Mouse (Mus musculus) CH12.LX (cell line): ENCODE measurements around the gene Gabpb2. TPM values are rescaled to one million over a fixed set of nuclear protein-coding genes. Genes with fewer than 3 reads are reported as not detected.
A peak's percentile ranks its signal among the peaks of the same experiment; 100 is the strongest.

Source experiments
- DNase-seq: peaks from one replicate; pipeline ENCODE4 v3.0.0-alpha.2; 2013; ENCODE audit errors: extremely low read depth
- H3K27ac ChIP-seq: 2 replicates; pipeline ENCODE4 v1.5.1; 2012; ENCODE audit warnings: low read depth, mild to moderate bottlenecking, control low read depth, moderate library complexity; ENCODE audit not compliant: insufficient read depth
- H3K27me3 ChIP-seq: replicated peaks from 2 replicates; pipeline ENCODE3; 2012; ENCODE audit warnings: inconsistent platforms
- H3K36me3 ChIP-seq, 2 experiments: replicated peaks in 1 of 2; 2 replicates each; pipeline versions ENCODE3 to v1.6.1; 2012; ENCODE audit warnings: inconsistent platforms in 1 of 2, low read length in 1 of 2, mild to moderate bottlenecking in 1 of 2, mixed read lengths in 1 of 2, moderate library complexity in 1 of 2; ENCODE audit not compliant: control insufficient read depth in 1 of 2, insufficient read depth in 1 of 2
- H3K4me1 ChIP-seq, 2 experiments: 2 replicates each; pipeline ENCODE4 v1.6.1; 2012; ENCODE audit warnings: inconsistent platforms in 1 of 2, moderate library complexity in 1 of 2; ENCODE audit not compliant: insufficient read depth in 2 of 2, control insufficient read depth in 1 of 2
- H3K4me2 ChIP-seq: 2 replicates; pipeline ENCODE4 v1.6.1; 2012; ENCODE audit warnings: low read depth, mild to moderate bottlenecking, control low read depth; ENCODE audit not compliant: poor library complexity, insufficient read depth, severe bottlenecking
- H3K4me3 ChIP-seq, 3 experiments: fragments of 150-350 bp in 1 of 3; sonication (generic) in 1 of 3; replicated peaks in 1 of 3; 2 replicates each; pipeline versions ENCODE3 to v1.5.1; 2011 to 2012; ENCODE audit warnings: low read depth in 2 of 3, low read length in 2 of 3, mild to moderate bottlenecking in 2 of 3, moderate library complexity in 2 of 3, control low read depth in 1 of 3, improper control_type of control experiment in 1 of 3, inconsistent platforms in 1 of 3, mixed read lengths in 1 of 3; ENCODE audit not compliant: poor library complexity in 1 of 3
- H3K79me2 ChIP-seq: replicated peaks from 2 replicates; pipeline ENCODE4 v1.6.1; 2012; ENCODE audit warnings: mild to moderate bottlenecking, moderate library complexity; ENCODE audit not compliant: control insufficient read depth, poor library complexity, insufficient read depth, severe bottlenecking; ENCODE audit errors: extremely low read depth
- H3K9ac ChIP-seq: 2 replicates; pipeline ENCODE4 v1.6.1; 2012; ENCODE audit warnings: low read depth, mild to moderate bottlenecking, control low read depth, moderate library complexity; ENCODE audit not compliant: insufficient read depth
- H3K9me3 ChIP-seq: replicated peaks from 2 replicates; pipeline ENCODE3; 2012; ENCODE audit warnings: low read length, inconsistent platforms, mixed read lengths
- BHLHE40 ChIP-seq: IDR thresholded peaks from 2 replicates; pipeline ENCODE4 v1.6.1; 2011; ENCODE audit warnings: mild to moderate bottlenecking, low read depth, low read length, improper control_type of control experiment
- CTCF ChIP-seq, 2 experiments: IDR thresholded peaks in 1 of 2; conservative IDR thresholded peaks in 1 of 2; 2 replicates each; pipeline ENCODE4 v1.5.1; 2011 to 2012; ENCODE audit warnings: low read depth in 2 of 2, low read length in 2 of 2, improper control_type of control experiment in 1 of 2, inconsistent platforms in 1 of 2, mild to moderate bottlenecking in 1 of 2, moderate library complexity in 1 of 2
- EP300 ChIP-seq: IDR thresholded peaks from 2 replicates; pipeline ENCODE4 v1.6.1; 2011; ENCODE audit warnings: low read length, improper control_type of control experiment
- HCFC1 ChIP-seq: IDR thresholded peaks from 2 replicates; pipeline ENCODE4 v1.6.1; 2012; ENCODE audit warnings: low read depth, mild to moderate bottlenecking, inconsistent platforms, low read length, improper control_type of control experiment
- MAFK ChIP-seq: IDR thresholded peaks from 2 replicates; pipeline ENCODE4 v1.6.1; 2011; ENCODE audit warnings: low read length, improper control_type of control experiment; ENCODE audit not compliant: insufficient replicate concordance
- MAX ChIP-seq: IDR thresholded peaks from 2 replicates; pipeline ENCODE4 v1.6.1; 2011; ENCODE audit warnings: low read length, improper control_type of control experiment
- MEF2A ChIP-seq: IDR thresholded peaks from 2 replicates; pipeline ENCODE4 v1.6.1; 2014; ENCODE audit warnings: low read depth, mild to moderate bottlenecking, inconsistent platforms, low read length, improper control_type of control experiment, borderline replicate concordance
- MYC ChIP-seq: IDR thresholded peaks from 2 replicates; pipeline ENCODE4 v1.6.1; 2011; ENCODE audit warnings: low read depth, mild to moderate bottlenecking, improper control_type of control experiment, low read length
- POLR2A ChIP-seq: IDR thresholded peaks from 2 replicates; pipeline ENCODE4 v1.6.1; 2011; ENCODE audit warnings: low read depth, mild to moderate bottlenecking, improper control_type of control experiment, low read length
- RAD21 ChIP-seq: IDR thresholded peaks from 2 replicates; pipeline ENCODE4 v1.6.1; 2011; ENCODE audit warnings: low read depth, mild to moderate bottlenecking, low read length, improper control_type of control experiment, moderate library complexity
- SMC3 ChIP-seq: IDR thresholded peaks from 2 replicates; pipeline ENCODE4 v1.6.1; 2011; ENCODE audit warnings: low read depth, low read length, improper control_type of control experiment
- TCF12 ChIP-seq: IDR thresholded peaks from 2 replicates; pipeline ENCODE4 v1.6.1; 2014; ENCODE audit warnings: low read depth, mild to moderate bottlenecking, inconsistent platforms, low read length, improper control_type of control experiment
- USF1 ChIP-seq: IDR thresholded peaks from 2 replicates; pipeline ENCODE4 v1.6.1; 2014; ENCODE audit warnings: low read depth, mild to moderate bottlenecking, inconsistent platforms, low read length, improper control_type of control experiment
- dilution Hi-C: fragments of 300-500 bp; cut with MboI; formaldehyde crosslinking; loops from 2 replicates; pipeline ENCODE4 v1.14.3; 2020; ENCODE audit warnings: low sequenced_read_pairs; ENCODE audit not compliant: extremely low pct_unique_long_range_greater_than_20kb, extremely low pct_ligation_motif_present
- in situ Hi-C: fragments of 300-500 bp; cut with MboI; formaldehyde crosslinking; loops from 3 replicates; pipeline ENCODE4 v1.14.3; 2019; ENCODE audit warnings: low sequenced_read_pairs, low pct_ligation_motif_present, low pct_unique_long_range_greater_than_20kb, mixed read lengths
- polyA plus RNA-seq: library from polyadenylated mRNA; unstranded; fragments of >175 nt; gene quantifications from 2 replicates; pipeline ENCODE4 v1.2.1, GENCODE M21; 2012; ENCODE audit warnings: low read depth; ENCODE audit not compliant: insufficient read length
- total RNA-seq, 2 experiments: library from RNA; depleted of rRNA; stranded (reverse); fragments of 300-350 nt in 1 of 2; fragments of >200 nt in 1 of 2; gene quantifications; 2 replicates each; pipeline ENCODE4 v1.2.3; 2012 to 2014

Gene Gabpb2
- total and polyA plus RNA-seq, 3 experiments: 14.7 to 20.6 (median 16.6) TPM

GRCm38 (mm10) chr3:95147924-95148323, 69.8 kb downstream of the Gabpb2 start:
- TF ChIP-seq EP300 (no peak), MAFK (no peak), SMC3 (no peak), MAX (no peak), HCFC1 (no peak), TCF12 (no peak), POLR2A (no peak)
- Histone ChIP-seq H3K27ac (no peak overlapping the region), H3K27me3 (peaks cover 11% of the 10 kb centered on the region), H3K9me3 (no peaks in the 10 kb centered on the region), H3K4me3 (no peak overlapping the region), H3K79me2 (no peaks in the 10 kb centered on the region), H3K36me3 (no peaks in the 10 kb centered on the region), H3K4me1 (no peaks in the 10 kb centered on the region), H3K4me2 (no peak overlapping the region), H3K9ac (no peak overlapping the region)
- dilution Hi-C loops (no loop called here), in situ Hi-C loops (loop anchor here (10.0 kb wide), 1 partner anchor 67 kb away; the partner anchor contains the start of gene Gabpb2)
- no peak for DNase-seq

DNA sequence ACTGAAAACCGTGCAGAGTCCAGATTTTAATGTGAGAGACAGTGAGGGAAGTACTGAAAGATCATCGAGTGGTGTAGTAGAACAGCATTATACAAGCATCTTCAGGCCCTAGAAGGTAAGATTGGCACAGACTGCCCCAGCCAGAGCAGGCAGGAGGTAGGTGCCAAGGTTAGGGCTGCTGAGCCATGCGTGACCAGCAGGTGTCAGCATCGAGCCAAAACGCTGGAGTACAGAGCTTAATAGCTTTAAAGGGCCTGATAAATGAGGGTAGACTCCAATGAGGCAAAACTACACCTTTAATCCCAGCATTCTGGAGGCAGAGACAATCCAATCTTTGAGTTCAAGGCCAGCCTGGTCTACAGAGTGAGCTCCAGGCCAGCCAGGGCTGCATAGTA, 75.1 kb downstream of the Gabpb2 start:
- Histone ChIP-seq H3K27me3 (no peaks in the 10 kb centered on the region), H3K27ac (no peak overlapping the region), H3K4me2 (peak overlapping the region; percentile 69; the same call in 1 of the 2 replicates), H3K9me3 (no peaks in the 10 kb centered on the region), H3K9ac (0 out of 2 replicates have a peak overlapping the region, but pooled peaks have one; percentile 26), H3K4me3 (peak overlapping the region; percentile 8 to 65 (median 51)), H3K36me3 (peaks cover 19 to 20% of the 10 kb centered on the region in 2 experiments), H3K79me2 (0 out of 2 replicates have a peak, but pooled peaks cover 2% of the 10 kb centered on the region), H3K4me1 (peaks cover 11 to 29% of the 10 kb centered on the region in 2 experiments)
- dilution Hi-C loops: no loop called here
- TF ChIP-seq USF1 (no peak), RAD21 (peak; percentile 72), BHLHE40 (no peak), MYC (no peak), HCFC1 (no peak), CTCF (conservative IDR thresholded peaks at IDR 0.05 in 1 of 2, IDR thresholded peaks at IDR 0.05 in 1 of 2; ENCODE audit: low read depth in 2 of 2, low read length in 2 of 2) (peak; percentile 89 to 92), SMC3 (peak; percentile 76), MEF2A (no peak)
- peak; percentile 87 for DNase-seq
- in situ Hi-C loops: loop anchor here (10.0 kb wide), 1 partner anchor 72 kb away; the partner anchor contains the start of gene Gabpb2
